Mouse (Mus musculus) CH12.LX (cell line): ENCODE measurements around the gene Matn4.

ENCODE experiments used
- BHLHE40 ChIP-seq: IDR thresholded peaks from 2 replicates; pipeline ENCODE4 v1.6.1; 2011; ENCODE audit warnings: mild to moderate bottlenecking, low read depth, low read length, improper control_type of control experiment
- CTCF ChIP-seq, 2 experiments: IDR thresholded peaks in 1 of 2; conservative IDR thresholded peaks in 1 of 2; 2 replicates each; pipeline ENCODE4 v1.5.1; 2011 to 2012; ENCODE audit warnings: low read depth in 2 of 2, low read length in 2 of 2, improper control_type of control experiment in 1 of 2, inconsistent platforms in 1 of 2, mild to moderate bottlenecking in 1 of 2, moderate library complexity in 1 of 2
- JUND ChIP-seq: conservative IDR thresholded peaks from 2 replicates; pipeline ENCODE4 v1.6.1; 2011; ENCODE audit warnings: low read depth, low read length, improper control_type of control experiment
- MAX ChIP-seq: IDR thresholded peaks from 2 replicates; pipeline ENCODE4 v1.6.1; 2011; ENCODE audit warnings: low read length, improper control_type of control experiment
- POLR2A ChIP-seq: IDR thresholded peaks from 2 replicates; pipeline ENCODE4 v1.6.1; 2011; ENCODE audit warnings: low read depth, mild to moderate bottlenecking, improper control_type of control experiment, low read length
- TCF12 ChIP-seq: IDR thresholded peaks from 2 replicates; pipeline ENCODE4 v1.6.1; 2014; ENCODE audit warnings: low read depth, mild to moderate bottlenecking, inconsistent platforms, low read length, improper control_type of control experiment
- ZMIZ1 ChIP-seq: IDR thresholded peaks from 2 replicates; pipeline ENCODE4 v1.6.1; 2012; ENCODE audit warnings: low read depth, mild to moderate bottlenecking, inconsistent platforms, low read length, improper control_type of control experiment
- ZNF384 ChIP-seq: IDR thresholded peaks from 2 replicates; pipeline ENCODE4 v1.6.1; 2012; ENCODE audit warnings: low read depth, low read length, improper control_type of control experiment, inconsistent platforms

DNA sequence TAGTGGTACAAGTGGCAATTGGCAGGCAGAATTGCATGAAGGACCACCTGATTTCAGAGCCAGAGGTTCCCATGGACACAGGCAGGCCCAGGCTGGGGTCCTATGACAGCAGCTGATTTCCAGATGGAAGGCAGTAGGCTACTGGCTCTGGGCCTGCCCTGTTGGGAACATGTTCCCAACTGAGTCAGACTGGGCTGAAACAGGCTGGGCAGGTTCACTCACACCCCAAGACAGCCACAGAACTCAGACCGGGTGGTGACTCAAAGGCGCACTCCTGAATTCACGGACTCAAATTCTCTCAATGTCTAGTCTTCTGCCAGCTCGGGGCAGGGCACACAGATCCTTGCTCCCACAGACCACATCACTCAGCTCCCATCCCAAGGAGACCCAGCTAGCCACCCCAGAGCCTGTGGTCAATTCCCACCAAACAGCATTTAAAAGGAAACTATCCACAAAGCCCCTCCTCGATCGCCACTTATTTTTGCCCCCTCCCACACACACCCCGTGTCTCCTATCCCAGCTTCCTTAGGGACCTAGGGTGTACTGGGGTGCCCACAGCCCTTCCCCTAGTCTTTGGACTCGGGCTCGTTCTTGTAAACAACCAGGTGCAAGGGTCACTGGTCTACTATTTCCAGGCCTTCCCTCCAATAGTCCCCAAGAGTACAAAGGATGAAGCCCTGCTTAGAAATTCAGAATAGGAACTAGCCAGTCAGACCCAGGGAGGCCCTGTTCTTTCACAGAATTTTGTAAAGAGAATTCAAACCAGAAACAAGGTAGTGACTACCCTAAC is 26.9 kb upstream of the Matn4 start:
- TF ChIP-seq MAX = no peak
- no peak for TF ChIP-seq ZMIZ1
- no peak for TF ChIP-seq POLR2A
- no peak for TF ChIP-seq CTCF (conservative IDR thresholded peaks at IDR 0.05 in 1 of 2, IDR thresholded peaks at IDR 0.05 in 1 of 2; ENCODE audit: low read depth in 2 of 2, low read length in 2 of 2)
- TF ChIP-seq JUND = no peak
- no peak for TF ChIP-seq ZNF384
- no peak for TF ChIP-seq TCF12
- TF ChIP-seq BHLHE40 = no peak
